Mouse (Mus musculus) erythroid progenitor cell, adult 5-6 weeks (primary cell): ENCODE measurements at regions not wholly inside any gene's neighbourhood (a gene's known extent, or its start where the extent isn't known, plus 50 kb on each side); places are given as distances from the start of the nearest gene placed in this dataset.
A peak's percentile ranks its signal among the peaks of the same experiment; 100 is the strongest.

Source experiments
- ATAC-seq: replicated peaks from 2 replicates; pipeline ENCODE4 v1.8.0; 2016; ENCODE audit warnings: moderate number of reproducible peaks, mild to moderate bottlenecking, moderate TSS enrichment, inconsistent platforms; ENCODE audit not compliant: poor library complexity, low FRiP score, severe bottlenecking

GRCm38 (mm10) chr16:29826927-29827326 is 237.3 kb upstream of the Hes1 start:
- ATAC-seq: no peak

GRCm38 (mm10) chr16:29827776-29828175 is 236.4 kb upstream of the Hes1 start:
- no peak for ATAC-seq

GRCm38 (mm10) chr16:29829457-29829856 is 234.7 kb upstream of the Hes1 start:
- no peak for ATAC-seq

DNA sequence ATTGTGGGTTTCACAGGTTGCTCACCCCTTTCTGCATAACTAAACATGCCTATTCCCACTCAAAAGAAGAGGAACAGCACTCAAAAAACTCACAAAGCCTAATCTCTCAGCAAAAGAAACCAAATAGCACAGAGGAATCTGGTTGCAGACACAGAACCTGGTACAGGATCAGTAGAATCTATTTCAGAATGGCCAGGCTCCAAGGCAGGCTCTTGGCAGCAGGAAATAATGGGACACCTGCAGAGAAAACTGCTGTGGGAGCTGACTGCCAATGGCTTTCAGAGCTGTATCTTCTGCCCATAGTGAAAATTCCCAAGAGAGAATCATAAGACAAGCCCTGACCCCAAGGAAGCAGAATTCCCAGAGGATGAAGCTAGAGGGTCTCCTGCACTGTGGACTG is 234.1 kb upstream of the Hes1 start:
- no peak for ATAC-seq

GRCm38 (mm10) chr16:29833298-29833697 is 230.9 kb upstream of the Hes1 start:
- no peak for ATAC-seq

GRCm38 (mm10) chr16:29833875-29834274 is 230.3 kb upstream of the Hes1 start:
- no peak; the same call in 1 of the 2 replicates for ATAC-seq

DNA sequence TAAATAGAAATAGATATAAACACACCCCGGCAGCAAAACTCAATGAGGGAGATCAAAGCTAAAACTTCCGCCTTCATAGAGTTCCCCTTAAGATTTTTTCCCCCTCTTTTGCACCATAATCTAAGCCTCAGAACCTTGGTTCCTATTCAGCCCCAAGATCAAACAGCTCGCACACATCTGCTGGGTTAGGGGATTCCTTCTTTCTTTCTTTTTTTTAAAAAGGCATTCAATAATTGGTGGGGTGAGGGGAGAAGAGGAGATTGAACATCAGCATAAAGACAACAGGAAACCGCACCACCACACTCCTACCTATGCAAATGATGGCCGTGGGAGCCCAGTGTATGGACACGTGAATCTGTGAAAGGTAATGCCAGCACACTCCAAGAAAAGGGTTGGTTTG is 229.5 kb upstream of the Hes1 start:
- ATAC-seq: no peak

- ATAC-seq: no peak
Measured at GRCm38 (mm10) chr16:29837025-29837629, 227.1 kb upstream of the Hes1 start.

DNA sequence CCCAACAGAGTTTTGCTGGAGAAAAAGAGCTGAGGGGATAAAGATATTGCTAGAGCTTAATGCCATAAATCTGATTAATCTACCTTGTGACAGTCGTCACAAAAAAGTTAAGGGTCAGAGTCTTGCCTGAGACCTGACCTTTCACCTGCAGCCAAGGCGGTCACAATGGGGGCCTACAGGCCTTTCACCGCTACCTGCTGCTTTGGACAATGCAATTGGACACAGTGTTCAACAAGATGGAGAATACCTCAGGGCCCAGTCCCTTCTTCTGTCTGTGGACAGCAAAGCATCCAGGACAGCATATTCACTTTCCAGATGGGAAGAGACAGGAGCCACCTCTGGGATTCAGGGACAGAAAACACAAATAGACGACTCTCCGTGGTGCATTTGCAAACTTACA is 226.3 kb upstream of the Hes1 start:
- no peak for ATAC-seq

GRCm38 (mm10) chr16:29838981-29839661 is 225.1 kb upstream of the Hes1 start:
- peak; percentile 70 for ATAC-seq

- no peak for ATAC-seq
Measured at GRCm38 (mm10) chr16:29839662-29840001, 224.6 kb upstream of the Hes1 start.

DNA sequence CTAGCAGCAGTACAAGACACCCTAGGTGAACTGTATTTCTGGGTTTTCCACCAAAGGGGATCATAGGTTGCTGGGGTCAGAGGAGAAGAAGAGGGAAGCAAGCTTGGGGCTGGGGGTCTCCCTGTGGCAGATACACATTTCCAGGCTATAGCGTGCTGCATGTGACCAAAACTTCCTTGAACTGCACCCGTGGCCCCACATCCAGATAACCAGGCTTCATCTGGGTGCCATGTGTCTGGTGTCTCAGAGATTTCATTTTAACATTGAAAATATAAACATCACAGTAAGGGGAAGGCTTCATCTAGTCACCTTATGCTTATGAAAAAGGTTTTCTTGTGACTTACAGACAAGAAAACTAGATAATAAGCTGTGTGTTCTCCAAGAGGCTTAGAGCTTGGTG is 223.8 kb upstream of the Hes1 start:
- no peak for ATAC-seq

GRCm38 (mm10) chr16:29841132-29841531 is 223.1 kb upstream of the Hes1 start:
- ATAC-seq: no peak

DNA sequence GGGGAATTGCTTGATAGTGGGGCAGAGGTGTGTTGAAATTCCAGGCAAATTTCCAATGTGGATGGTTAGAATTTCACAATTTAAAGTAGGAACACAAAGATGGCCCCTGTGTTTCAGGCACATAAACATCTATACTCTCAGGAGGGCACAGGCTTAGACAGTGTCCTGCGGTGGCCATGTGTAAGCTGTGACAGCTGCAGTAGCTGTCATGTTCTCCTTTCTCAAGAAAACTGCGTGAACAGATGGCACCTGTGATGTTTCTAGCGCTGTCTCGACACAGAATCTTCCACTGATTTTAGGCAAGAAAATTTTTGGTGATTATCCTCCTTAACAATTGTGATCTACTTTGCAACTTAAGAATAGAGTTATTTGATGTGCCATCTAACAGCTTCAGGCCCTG is 222.1 kb upstream of the Hes1 start:
- no peak for ATAC-seq

GRCm38 (mm10) chr16:29843490-29843889 is 220.7 kb upstream of the Hes1 start:
- ATAC-seq: no peak

GRCm38 (mm10) chr16:29844706-29845596 is 219.2 kb upstream of the Hes1 start:
- 0 out of 2 replicates have a peak, but pooled peaks have one; percentile 23 for ATAC-seq

- peak; percentile 66 for ATAC-seq
Measured at GRCm38 (mm10) chr16:29845597-29845986, 218.6 kb upstream of the Hes1 start.

- 0 out of 2 replicates have a peak, but pooled peaks have one; percentile 31 for ATAC-seq
Measured at GRCm38 (mm10) chr16:29847059-29847458, 217.1 kb upstream of the Hes1 start.

DNA sequence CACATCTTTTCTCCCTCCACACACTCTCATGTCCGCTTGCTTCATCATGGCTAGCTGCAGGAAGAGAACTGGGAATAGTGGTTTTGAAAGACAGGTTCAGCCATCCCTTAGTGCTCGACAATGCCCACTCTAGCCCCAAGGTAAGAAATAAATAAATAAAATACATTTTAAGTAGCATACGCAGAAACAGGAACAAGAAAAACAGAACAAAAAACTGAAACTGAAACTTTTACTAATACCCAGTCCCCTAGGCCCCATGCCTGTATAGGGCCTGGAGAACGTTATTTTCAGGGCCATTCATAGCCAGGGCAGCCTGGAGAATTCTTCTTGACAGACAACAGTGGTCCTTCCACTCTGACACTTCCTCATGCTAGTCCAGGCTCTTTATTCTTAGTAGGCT is 216.4 kb upstream of the Hes1 start:
- no peak for ATAC-seq

- no peak for ATAC-seq
Measured at GRCm38 (mm10) chr16:29848527-29848926, 215.7 kb upstream of the Hes1 start.

DNA sequence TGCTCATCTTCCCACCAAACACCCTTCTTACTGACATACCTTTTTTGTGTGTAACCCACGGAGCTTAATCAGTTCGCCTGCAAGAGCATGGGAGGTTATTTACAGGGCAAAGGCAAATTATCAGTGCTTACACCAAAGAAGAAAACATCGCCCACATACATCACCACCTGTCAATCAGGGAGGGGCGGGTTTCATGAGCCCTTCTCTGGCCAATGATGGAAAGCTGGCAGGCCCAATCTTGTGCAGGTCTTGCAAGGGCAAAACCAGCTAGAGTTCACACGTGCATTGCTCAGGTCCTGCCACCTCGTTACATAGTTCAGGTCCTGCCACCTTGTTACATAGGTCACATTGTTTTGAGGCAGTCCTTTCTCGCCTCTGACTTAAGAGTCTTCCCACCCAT is 214.7 kb upstream of the Hes1 start:
- ATAC-seq: no peak
